Comparison of ENCODE assay signal across 20 mouse cellular contexts in genomic region chr6:21916591-21916990, GRCm38 (mm10).
"Had no signal": no experiment of that assay in that cellular context is flagged by ENCODE, and none has a peak within 500 bp of the region (broad histone marks: within the 10 kb centered on the region; RNA-seq: fewer than 3 reads in every experiment).

No protein-coding gene starts in this region.

- H3K4me3 ChIP-seq: intestine, embryonic 15.5 days; limb, embryonic 10.5 days; limb, embryonic 13.5 days; liver, embryonic 12.5 days; liver, embryonic 15.5 days; midbrain, embryonic 12.5 days; midbrain, embryonic 15.5 days; neural tube, embryonic 12.5 days; neural tube, embryonic 15.5 days had no signal

- H3K4me2 ChIP-seq: intestine, embryonic 15.5 days; limb, embryonic 13.5 days; liver, embryonic 12.5 days; liver, embryonic 15.5 days; midbrain, embryonic 12.5 days; midbrain, embryonic 15.5 days; neural tube, embryonic 12.5 days; neural tube, embryonic 15.5 days had no signal

- H3K27ac ChIP-seq: intestine, embryonic 15.5 days; limb, embryonic 10.5 days; limb, embryonic 13.5 days; liver, embryonic 12.5 days; liver, embryonic 15.5 days; macrophage; midbrain, embryonic 12.5 days; midbrain, embryonic 15.5 days; neural tube, embryonic 12.5 days; neural tube, embryonic 15.5 days; stomach, postnatal 0 days had no signal

- H3K27me3 ChIP-seq: intestine, embryonic 15.5 days; limb, embryonic 13.5 days; liver, embryonic 12.5 days; liver, embryonic 15.5 days; midbrain, embryonic 12.5 days; midbrain, embryonic 15.5 days; neural tube, embryonic 12.5 days; neural tube, embryonic 15.5 days had no signal

- H3K36me3 ChIP-seq: intestine, embryonic 15.5 days; limb, embryonic 10.5 days; limb, embryonic 13.5 days; liver, embryonic 12.5 days; liver, embryonic 15.5 days; midbrain, embryonic 12.5 days; midbrain, embryonic 15.5 days; neural tube, embryonic 12.5 days; neural tube, embryonic 15.5 days had no signal

- H3K9me3 ChIP-seq: intestine, embryonic 15.5 days; limb, embryonic 10.5 days; limb, embryonic 13.5 days; liver, embryonic 12.5 days; liver, embryonic 15.5 days; midbrain, embryonic 12.5 days; midbrain, embryonic 15.5 days; neural tube, embryonic 12.5 days; neural tube, embryonic 15.5 days had no signal

- H3K9ac ChIP-seq: intestine, embryonic 15.5 days; limb, embryonic 13.5 days; liver, embryonic 12.5 days; liver, embryonic 15.5 days; midbrain, embryonic 12.5 days; midbrain, embryonic 15.5 days; neural tube, embryonic 12.5 days; neural tube, embryonic 15.5 days had no signal

- H3K4me1 ChIP-seq: intestine, embryonic 15.5 days; limb, embryonic 10.5 days; limb, embryonic 13.5 days; liver, embryonic 12.5 days; liver, embryonic 15.5 days; midbrain, embryonic 12.5 days; midbrain, embryonic 15.5 days; neural tube, embryonic 12.5 days; neural tube, embryonic 15.5 days had no signal

- ATAC-seq: intestine, embryonic 15.5 days; liver, embryonic 12.5 days; midbrain, embryonic 15.5 days had no signal

- DNase-seq: layer of hippocampus, adult 9-11 months; liver; lung, adult 18-20 months; right cerebral cortex, adult 18-20 months; right cerebral cortex, postnatal 14 days; right cerebral cortex, postnatal 4 days; thymus, adult 2 months; thymus, postnatal 14 days; thymus, postnatal 4 days had no signal
